9 mouse cellular contexts compared by ENCODE assay signal in genomic region chr1:63614594-63614993, GRCm38 (mm10). TPM values are rescaled to one million over a fixed set of nuclear protein-coding genes. Genes with fewer than 3 reads are reported as not detected.
DNase-seq lines count a peak whose midpoint lies in the region; ATAC-seq and TF ChIP-seq lines count a peak whose summit lies in the region.
"Had no signal": no experiment of that assay in that cellular context is flagged by ENCODE, and none has a peak within 500 bp of the region (broad histone marks: within the 10 kb centered on the region; RNA-seq: fewer than 3 reads in every experiment).

No protein-coding gene starts in this region.

- no peaks in the 10 kb centered on the region for H3K36me3 ChIP-seq in CH12.LX (replicated peaks in 1 of 2; ENCODE audit: control insufficient read depth in 1 of 2, insufficient read depth in 1 of 2, low read length in 1 of 2)
- H3K36me3 ChIP-seq in neural tube, embryonic 12.5 days = no peaks in the 10 kb centered on the region

- no peak for TF ChIP-seq POLR2A in CH12.LX (IDR thresholded peaks at IDR 0.05; ENCODE audit: low read depth, low read length)

- ATAC-seq in neural tube, embryonic 12.5 days (ENCODE audit: low FRiP score, low read depth) = no peak
- no peak for ATAC-seq in erythroid progenitor cell, adult 5-6 weeks (replicated peaks; ENCODE audit: low FRiP score, poor library complexity, severe bottlenecking)
- ATAC-seq in monocyte, adult 5-6 weeks (replicated peaks; ENCODE audit: insufficient number of reproducible peaks, low FRiP score, low TSS enrichment, poor library complexity, severe bottlenecking) = no peak

- dilution Hi-C loops in CH12.LX (cut with MboI; ENCODE audit: extremely low pct_ligation_motif_present, extremely low pct_unique_long_range_greater_than_20kb, low sequenced_read_pairs) = no loop called here

- no peak for TF ChIP-seq CTCF in CH12.LX (conservative IDR thresholded peaks at IDR 0.05 in 1 of 2, IDR thresholded peaks at IDR 0.05 in 1 of 2; ENCODE audit: low read depth in 2 of 2, low read length in 2 of 2)

- no peak for TF ChIP-seq RAD21 in CH12.LX (IDR thresholded peaks at IDR 0.05; ENCODE audit: low read depth, low read length)

- H3K27me3 ChIP-seq in CH12.LX (replicated peaks) = no peaks in the 10 kb centered on the region
- peaks cover 5% of the 10 kb centered on the region; the same call in 1 of the 2 replicates for H3K27me3 ChIP-seq in neural tube, embryonic 12.5 days (replicated peaks)

- 3% methylated on average over 11 of the region's 11 CpGs for WGBS in neural tube, embryonic 12.5 days

- no peaks in the 10 kb centered on the region for H3K9me3 ChIP-seq in CH12.LX (replicated peaks; ENCODE audit: low read length)
- no peaks in the 10 kb centered on the region for H3K9me3 ChIP-seq in neural tube, embryonic 12.5 days

- no peaks in the 10 kb centered on the region for H3K79me2 ChIP-seq in CH12.LX (replicated peaks; ENCODE audit: control insufficient read depth, extremely low read depth, insufficient read depth, poor library complexity, severe bottlenecking)

- H3K4me2 ChIP-seq in CH12.LX (ENCODE audit: insufficient read depth, low read depth, poor library complexity, severe bottlenecking) = no peak overlapping the region
- peak overlapping the region; percentile 47 for H3K4me2 ChIP-seq in neural tube, embryonic 12.5 days (replicated peaks)

- in situ Hi-C loops in CH12.LX (cut with MboI; ENCODE audit: low pct_ligation_motif_present, low pct_unique_long_range_greater_than_20kb, low sequenced_read_pairs) = no loop called here

- no peak overlapping the region for H3K4me3 ChIP-seq in CH12.LX (replicated peaks in 1 of 3; ENCODE audit: low read depth in 2 of 3, low read length in 2 of 3, poor library complexity in 1 of 3)
- H3K4me3 ChIP-seq in neural tube, embryonic 12.5 days = no peak overlapping the region

- no peak overlapping the region for H3K9ac ChIP-seq in CH12.LX (ENCODE audit: insufficient read depth, low read depth)
- no peak overlapping the region for H3K9ac ChIP-seq in neural tube, embryonic 12.5 days

- no peak overlapping the region for H3K27ac ChIP-seq in CH12.LX (ENCODE audit: insufficient read depth, low read depth)
- H3K27ac ChIP-seq in neural tube, embryonic 12.5 days = no peak overlapping the region

- peak; percentile 31 to 62 for DNase-seq in gastrocnemius, postnatal 4 days (ENCODE audit: low spot score in 2 of 2)
- no peak for DNase-seq in gastrocnemius, adult 18-20 months (ENCODE audit: low spot score)
- peak; percentile 18 for DNase-seq in CH12.LX (ENCODE audit: extremely low read depth)
- peak; percentile 75 for DNase-seq in embryo, embryonic 10 days (ENCODE audit: low spot score)
- peak; percentile 10 for DNase-seq in induced T-regulatory cell, adult 2 months (ENCODE audit: low read depth)

- TF ChIP-seq EP300 in CH12.LX (IDR thresholded peaks at IDR 0.05; ENCODE audit: low read length) = no peak

- H3K4me1 ChIP-seq in CH12.LX (ENCODE audit: control insufficient read depth in 1 of 2, insufficient read depth in 2 of 2) = no peaks in the 10 kb centered on the region
- H3K4me1 ChIP-seq in neural tube, embryonic 12.5 days = no peaks in the 10 kb centered on the region

TF ChIP-seq in CH12.LX, 34 proteins besides CTCF, POLR2A, EP300 and RAD21:
- TF ChIP-seq PAX5 (IDR thresholded peaks at IDR 0.05; ENCODE audit: low read length) (no peak), SIN3A (IDR thresholded peaks at IDR 0.05; ENCODE audit: low read length) (no peak), TCF12 (IDR thresholded peaks at IDR 0.05; ENCODE audit: low read depth, low read length) (no peak), GABPA (IDR thresholded peaks at IDR 0.05; ENCODE audit: insufficient replicate concordance, low read depth, low read length) (no peak), IRF4 (IDR thresholded peaks at IDR 0.05; ENCODE audit: low read depth, low read length) (no peak), ZC3H11A (IDR thresholded peaks at IDR 0.05; ENCODE audit: low read depth, low read length) (no peak), JUN (IDR thresholded peaks at IDR 0.05; ENCODE audit: insufficient read depth, low read depth, low read length) (no peak), TBP (conservative IDR thresholded peaks at IDR 0.05; ENCODE audit: low read depth, low read length) (no peak), CHD1 (IDR thresholded peaks at IDR 0.05; ENCODE audit: low read depth, low read length) (no peak), USF1 (IDR thresholded peaks at IDR 0.05; ENCODE audit: low read depth, low read length) (no peak), BHLHE40 (IDR thresholded peaks at IDR 0.05; ENCODE audit: low read depth, low read length) (no peak), USF2 (conservative IDR thresholded peaks at IDR 0.05; ENCODE audit: low read depth, low read length) (no peak), POLR2AphosphoS2 (IDR thresholded peaks at IDR 0.05; ENCODE audit: low read depth, low read length) (no peak), MEF2A (IDR thresholded peaks at IDR 0.05; ENCODE audit: borderline replicate concordance, low read depth, low read length) (no peak), NRF1 (IDR thresholded peaks at IDR 0.05; ENCODE audit: low read depth, low read length) (no peak), NELFE (IDR thresholded peaks at IDR 0.05; ENCODE audit: low read depth, low read length) (no peak), HCFC1 (IDR thresholded peaks at IDR 0.05; ENCODE audit: low read depth, low read length) (no peak)

RNA-seq across cellular contexts. Expression of gene Gm39653, which starts 1.2 kb away (rescaled TPM):
- not detected for total RNA-seq in gastrocnemius, postnatal 4 days (2021)
- not detected for total RNA-seq in gastrocnemius, adult 18-20 months (2021)
- total RNA-seq in CH12.LX (2012; rRNA removed) = not detected in 2 replicates
- total RNA-seq in CH12.LX (2014; rRNA removed) = not detected in 2 replicates
- not detected in 2 replicates for polyA plus RNA-seq in CH12.LX (2012; ENCODE audit: insufficient read length, low read depth)
- polyA plus RNA-seq in neural tube, embryonic 12.5 days (2016; fragmentation: Nextera tagmentation; extraction: Ambion mirVana) = not detected in 2 replicates
- total RNA-seq in erythroid progenitor cell, adult 5-6 weeks (2015; ENCODE audit: low replicate concordance) = not detected in 2 replicates
- not detected in 2 replicates for total RNA-seq in erythroid progenitor cell, adult 5-6 weeks (2017; ENCODE audit: low replicate concordance)
- not detected in 3 replicates for total RNA-seq in monocyte, adult 5-6 weeks (2017)
- polyA plus RNA-seq: gonadal fat pad, adult 2 months had no signal
